Mouse (Mus musculus) lung, embryonic 15.5 days (tissue): ENCODE measurements at regions not wholly inside any gene's neighbourhood (a gene's known extent, or its start where the extent isn't known, plus 50 kb on each side); places are given as distances from the start of the nearest gene placed in this dataset.

ENCODE experiments used
- ATAC-seq: fragments of 200-750 bp; cut with Nextera tagmentation; 2 replicates; pipeline ENCODE4 v1.8.0; 2017; ENCODE audit warnings: moderate number of reproducible peaks, borderline replicate concordance; ENCODE audit not compliant: low FRiP score, low TSS enrichment; ENCODE audit errors: extremely low read depth
- H3K27ac ChIP-seq: fragments of 300-500 bp; sonication (generic); 2 replicates; pipeline ENCODE4 v1.5.1; 2015; ENCODE audit warnings: moderate library complexity, mild to moderate bottlenecking, inconsistent platforms
- H3K27me3 ChIP-seq: fragments of 300-500 bp; sonication (generic); 2 replicates; pipeline ENCODE4 v1.6.1; 2015; ENCODE audit warnings: inconsistent platforms
- H3K36me3 ChIP-seq: fragments of 300-500 bp; sonication (generic); 2 replicates; pipeline ENCODE4 v1.6.1; 2015; ENCODE audit warnings: inconsistent platforms
- H3K4me1 ChIP-seq: fragments of 300-500 bp; sonication (generic); 2 replicates; pipeline ENCODE4 v1.6.1; 2015; ENCODE audit warnings: inconsistent platforms
- H3K4me2 ChIP-seq: fragments of 300-500 bp; sonication (generic); 2 replicates; pipeline ENCODE4 v1.6.1; 2015; ENCODE audit warnings: inconsistent platforms, mild to moderate bottlenecking, moderate library complexity
- H3K4me3 ChIP-seq: fragments of 300-500 bp; sonication (generic); 2 replicates; pipeline ENCODE4 v1.5.1; 2015; ENCODE audit warnings: mild to moderate bottlenecking, inconsistent platforms
- H3K9ac ChIP-seq: fragments of 300-500 bp; sonication (generic); 2 replicates; pipeline ENCODE4 v1.6.1; 2015; ENCODE audit warnings: inconsistent platforms
- H3K9me3 ChIP-seq: fragments of 300-500 bp; sonication (generic); 2 replicates; pipeline ENCODE4 v1.6.1; 2016; ENCODE audit warnings: inconsistent platforms
- WGBS: fragments of 180-500 bp; shearing (Covaris S2); methylation state at CpG from one replicate; pipeline ENCODE4 v1.1.7; 2015; 5-methylcytosine and 5-hydroxymethylcytosine counted together

DNA sequence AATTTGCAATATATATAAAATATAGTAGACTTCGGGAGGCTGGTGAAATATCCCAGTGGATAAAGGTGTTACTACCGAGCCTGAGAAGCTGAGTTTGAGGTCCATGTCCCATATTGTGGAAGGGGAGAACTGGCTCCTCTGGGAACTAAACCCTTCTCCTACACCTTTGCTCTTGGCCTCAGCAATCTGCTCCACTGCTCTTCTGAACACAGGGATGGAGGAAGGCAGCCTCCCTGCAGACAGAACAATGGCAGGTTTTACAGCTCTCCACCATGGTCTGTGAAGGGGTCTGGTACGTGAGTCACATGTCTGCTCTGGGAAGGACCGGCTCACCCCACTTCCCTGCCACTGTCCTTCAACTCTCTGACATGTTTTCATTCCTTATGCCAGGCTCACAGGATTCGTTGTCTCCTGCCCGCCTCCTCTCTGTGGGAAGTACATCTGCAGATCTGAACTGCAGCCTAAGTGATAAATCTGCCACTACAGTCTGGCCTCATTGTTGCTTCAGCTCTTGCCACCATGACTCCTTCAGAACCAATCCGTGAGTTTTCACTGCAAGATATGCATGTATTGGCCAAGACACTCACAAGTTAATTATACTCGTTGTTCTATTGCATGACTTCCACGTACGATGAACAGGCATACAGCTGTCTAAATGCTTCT is 220.0 kb upstream of the Gm9767 start:
- Histone ChIP-seq H3K9ac (no peak overlapping the region), H3K27ac (no peak overlapping the region), H3K36me3 (no peaks in the 10 kb centered on the region), H3K4me2 (no peak overlapping the region), H3K4me1 (no peaks in the 10 kb centered on the region), H3K27me3 (no peaks in the 10 kb centered on the region), H3K9me3 (no peaks in the 10 kb centered on the region), H3K4me3 (no peak overlapping the region)
- no peak for ATAC-seq
- 62% methylated on average over 10 of the region's 10 CpGs for WGBS

DNA sequence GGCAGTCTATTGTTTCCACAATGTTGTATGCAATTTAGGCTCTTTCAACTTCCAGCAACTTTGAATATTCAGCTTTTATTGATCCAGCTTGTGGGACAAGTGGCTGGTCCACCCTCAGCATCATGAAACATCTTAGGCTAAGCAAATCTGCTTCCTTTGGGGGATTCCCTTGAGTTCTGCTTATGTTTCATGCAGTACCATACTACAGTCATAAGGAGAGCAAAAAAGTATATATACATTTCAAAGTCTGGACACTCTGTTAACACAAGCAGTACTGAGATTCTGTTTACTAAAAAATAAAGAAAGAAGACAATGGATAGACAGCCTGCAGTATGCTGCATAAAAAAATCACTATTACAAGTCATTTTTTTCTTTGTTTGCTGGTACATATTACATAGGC is 233.7 kb upstream of the Gm9767 start:
- no peak for ATAC-seq
- H3K4me1 ChIP-seq, result no peaks in the 10 kb centered on the region

DNA sequence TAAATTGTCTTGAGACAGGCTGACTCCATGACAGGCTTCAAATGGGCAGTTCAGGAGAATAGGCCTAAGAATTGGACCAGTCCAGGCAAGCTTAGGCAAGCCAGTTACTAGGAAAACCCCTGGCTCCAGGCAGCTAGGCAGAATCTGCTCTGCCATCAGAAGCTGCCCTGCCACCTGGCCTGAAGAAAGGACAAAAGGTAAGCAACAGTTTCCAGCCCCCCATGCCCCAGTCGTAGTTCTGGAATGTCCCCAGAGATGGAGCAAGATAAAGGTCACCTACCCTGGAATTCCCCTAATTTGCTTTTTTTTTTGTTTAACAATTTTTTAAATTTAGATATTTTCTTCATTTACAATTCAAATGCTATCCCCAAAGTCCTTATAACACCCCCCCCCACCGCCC is 248.8 kb upstream of the Gm9767 start:
- H3K4me2 ChIP-seq, result no peak overlapping the region
- 59% methylated on average over 2 of the region's 2 CpGs for WGBS
- H3K36me3 ChIP-seq, result no peaks in the 10 kb centered on the region
- no peak overlapping the region for H3K9ac ChIP-seq
- no peak for ATAC-seq
- H3K27me3 ChIP-seq, result no peaks in the 10 kb centered on the region
- H3K4me3 ChIP-seq, result no peak overlapping the region
- H3K27ac ChIP-seq, result no peak overlapping the region
- H3K4me1 ChIP-seq, result no peaks in the 10 kb centered on the region
- no peaks in the 10 kb centered on the region for H3K9me3 ChIP-seq

More for the DNA sequence above, 233.7 kb upstream of the Gm9767 start:
- no peak overlapping the region for H3K4me3 ChIP-seq
- no peak overlapping the region for H3K27ac ChIP-seq
- no peaks in the 10 kb centered on the region for H3K9me3 ChIP-seq
- H3K27me3 ChIP-seq, result no peaks in the 10 kb centered on the region
- H3K9ac ChIP-seq, result no peak overlapping the region
- no peaks in the 10 kb centered on the region for H3K36me3 ChIP-seq
- H3K4me2 ChIP-seq, result no peak overlapping the region

DNA sequence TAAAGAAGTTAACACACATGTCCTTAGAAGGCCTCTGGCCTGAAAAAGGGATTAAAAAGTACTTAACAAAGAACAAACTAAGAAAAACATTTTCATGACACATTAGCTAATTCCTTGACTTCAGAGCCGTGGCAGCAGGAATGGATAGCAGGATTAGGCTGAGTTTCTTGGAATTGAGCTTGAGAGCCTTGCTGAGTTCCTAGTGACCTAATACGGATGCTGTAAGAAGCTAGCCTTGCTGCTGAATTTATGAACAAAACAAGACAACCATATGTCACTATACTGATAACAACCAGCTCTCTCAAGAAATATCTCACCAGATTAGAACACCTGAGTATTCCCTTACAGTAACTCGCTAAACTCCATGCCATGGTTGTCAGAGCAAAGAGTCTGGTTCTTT is 268.2 kb upstream of the Smlr1 start:
- Histone ChIP-seq H3K4me3 (no peak overlapping the region), H3K9me3 (no peaks in the 10 kb centered on the region), H3K27ac (no peak overlapping the region), H3K36me3 (no peaks in the 10 kb centered on the region), H3K4me1 (no peaks in the 10 kb centered on the region), H3K27me3 (no peaks in the 10 kb centered on the region), H3K4me2 (no peak overlapping the region), H3K9ac (no peak overlapping the region)
- ATAC-seq, result no peak
- WGBS, result 65% methylated on average over 3 of the region's 3 CpGs

DNA sequence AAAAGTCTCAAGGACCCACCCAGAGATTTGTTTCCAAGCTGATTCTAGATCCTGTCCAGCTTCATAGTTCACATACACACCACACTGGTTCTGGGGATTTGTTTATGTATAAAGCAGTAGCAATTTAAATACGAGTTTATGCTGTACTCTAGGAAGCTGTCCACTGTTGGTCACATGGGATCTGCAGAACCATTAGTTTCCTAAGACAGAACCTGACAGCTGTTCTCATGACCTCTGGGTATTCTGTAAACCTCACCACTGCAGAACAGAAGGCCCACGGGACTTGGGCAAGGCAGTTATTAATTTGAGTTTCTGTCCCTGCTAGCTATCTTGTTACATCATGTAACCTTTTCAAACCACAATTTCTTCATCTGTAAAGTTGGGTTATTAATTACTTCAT is 265.4 kb upstream of the Smlr1 start:
- no peaks in the 10 kb centered on the region for H3K9me3 ChIP-seq
- 53% methylated on average over 2 of the region's 2 CpGs for WGBS
- ATAC-seq, result no peak
- H3K27me3 ChIP-seq, result no peaks in the 10 kb centered on the region
- no peak overlapping the region for H3K4me3 ChIP-seq
- H3K9ac ChIP-seq, result no peak overlapping the region
- no peak overlapping the region for H3K4me2 ChIP-seq
- H3K36me3 ChIP-seq, result no peaks in the 10 kb centered on the region
- H3K27ac ChIP-seq, result no peak overlapping the region
- H3K4me1 ChIP-seq, result no peaks in the 10 kb centered on the region

DNA sequence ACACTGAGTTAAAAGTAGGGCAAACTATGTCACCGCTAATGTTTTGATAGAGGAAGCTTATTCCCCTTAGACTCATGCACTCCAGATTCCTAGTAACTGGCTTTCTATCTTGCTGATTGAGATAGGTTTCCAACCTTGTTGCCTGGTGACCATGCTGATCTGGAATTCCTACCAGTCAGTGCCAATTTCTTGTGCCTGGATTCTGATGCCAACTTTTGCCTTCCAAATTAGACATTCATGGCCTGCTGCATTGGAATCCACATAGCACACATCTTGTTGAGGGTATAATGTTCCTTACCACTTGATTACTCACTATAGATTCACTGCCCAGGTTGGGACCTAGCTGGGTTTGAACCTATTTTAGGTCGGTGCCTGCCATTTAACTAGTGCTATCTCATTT is 262.8 kb upstream of the Smlr1 start:
- WGBS, result 94% methylated on average over 2 of the region's 2 CpGs
- H3K9ac ChIP-seq, result no peak overlapping the region

DNA sequence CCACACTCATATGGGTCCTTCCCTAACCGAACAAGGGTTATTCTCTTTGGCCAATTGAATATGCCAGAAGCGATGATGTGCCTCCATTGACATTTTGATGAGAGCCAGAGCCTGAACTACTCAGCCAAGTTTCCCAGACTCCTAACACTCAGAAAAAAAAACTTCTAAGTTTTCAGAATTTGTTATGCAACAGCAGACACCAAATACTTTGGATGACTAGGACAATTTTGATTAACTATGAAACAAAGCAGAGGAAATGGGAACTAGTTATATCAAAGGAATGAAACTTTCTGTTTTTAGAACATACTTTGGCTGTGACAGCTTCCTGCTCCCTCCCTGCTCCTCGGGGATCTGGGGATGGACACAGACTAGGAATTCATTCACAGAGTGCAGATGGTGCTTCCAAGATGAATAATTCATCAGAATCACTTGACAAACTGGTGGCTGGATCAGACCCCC is 254.3 kb upstream of the Smlr1 start:
- Histone ChIP-seq H3K36me3 (no peaks in the 10 kb centered on the region), H3K4me2 (no peak overlapping the region), H3K4me1 (no peaks in the 10 kb centered on the region), H3K27ac (no peak overlapping the region), H3K4me3 (no peak overlapping the region), H3K9me3 (no peaks in the 10 kb centered on the region), H3K27me3 (no peaks in the 10 kb centered on the region), H3K9ac (no peak overlapping the region)
- WGBS, result 57% methylated on average over 3 of the region's 3 CpGs
- peak; percentile 46; the same call in 1 of the 2 replicates for ATAC-seq

More for the DNA sequence above, 262.8 kb upstream of the Smlr1 start:
- no peak for ATAC-seq
- Histone ChIP-seq H3K4me1 (no peaks in the 10 kb centered on the region), H3K9me3 (no peaks in the 10 kb centered on the region), H3K36me3 (no peaks in the 10 kb centered on the region), H3K27ac (no peak overlapping the region), H3K4me2 (no peak overlapping the region), H3K4me3 (no peak overlapping the region), H3K27me3 (no peaks in the 10 kb centered on the region)

DNA sequence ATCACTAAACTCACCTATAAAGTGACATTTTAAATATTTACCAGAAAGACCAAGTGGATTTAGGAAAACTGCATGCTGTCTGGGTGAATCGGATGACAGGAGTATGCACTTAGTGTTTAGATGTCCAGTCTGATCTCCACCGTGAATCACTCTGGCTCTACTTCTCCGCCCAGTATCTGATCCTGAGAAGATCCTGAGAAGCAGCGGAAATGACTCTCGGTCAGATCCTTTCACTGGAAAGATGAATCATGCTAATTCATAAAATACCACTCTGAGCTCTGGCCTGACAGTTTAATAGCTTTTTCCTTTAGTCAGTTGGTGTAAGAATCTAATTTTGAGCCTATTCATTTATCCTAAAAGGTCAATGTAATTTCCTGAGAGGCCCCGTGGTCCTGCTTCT is 252.6 kb upstream of the Smlr1 start:
- H3K9ac ChIP-seq, result no peak overlapping the region
- 56% methylated on average over 6 of the region's 6 CpGs for WGBS
- no peaks in the 10 kb centered on the region for H3K27me3 ChIP-seq
- no peaks in the 10 kb centered on the region for H3K4me1 ChIP-seq
- no peak for ATAC-seq
- no peak overlapping the region for H3K4me3 ChIP-seq
- H3K9me3 ChIP-seq, result no peaks in the 10 kb centered on the region
- H3K36me3 ChIP-seq, result no peaks in the 10 kb centered on the region
- no peak overlapping the region for H3K27ac ChIP-seq
- no peak overlapping the region for H3K4me2 ChIP-seq

DNA sequence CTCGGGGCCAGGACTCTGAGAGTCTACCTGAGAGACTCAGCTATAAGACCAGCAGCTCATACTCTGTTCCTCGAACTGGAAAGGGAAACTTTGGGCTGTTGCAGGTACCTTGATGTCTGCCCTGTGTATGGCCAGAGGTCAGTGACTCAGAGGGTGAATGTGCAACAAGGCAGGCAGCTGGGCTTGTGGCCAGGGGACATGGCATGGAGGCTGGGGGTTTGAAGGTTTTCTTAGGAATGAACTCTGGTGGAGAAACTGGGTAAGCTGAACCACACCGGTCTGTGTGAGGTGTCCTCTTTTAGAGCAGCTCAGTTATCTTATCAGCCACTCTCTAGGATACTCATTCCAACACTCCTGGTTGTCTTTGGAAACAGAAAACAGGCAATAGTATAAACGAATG is 251.9 kb upstream of the Smlr1 start:
- H3K27ac ChIP-seq, result no peak overlapping the region
- H3K27me3 ChIP-seq, result no peaks in the 10 kb centered on the region
- WGBS, result 44% methylated on average over 4 of the region's 4 CpGs
- ATAC-seq, result no peak
- no peak overlapping the region for H3K4me2 ChIP-seq
- H3K4me1 ChIP-seq, result no peaks in the 10 kb centered on the region
- no peak overlapping the region for H3K9ac ChIP-seq
- no peaks in the 10 kb centered on the region for H3K36me3 ChIP-seq
- no peak overlapping the region for H3K4me3 ChIP-seq
- H3K9me3 ChIP-seq, result no peaks in the 10 kb centered on the region

DNA sequence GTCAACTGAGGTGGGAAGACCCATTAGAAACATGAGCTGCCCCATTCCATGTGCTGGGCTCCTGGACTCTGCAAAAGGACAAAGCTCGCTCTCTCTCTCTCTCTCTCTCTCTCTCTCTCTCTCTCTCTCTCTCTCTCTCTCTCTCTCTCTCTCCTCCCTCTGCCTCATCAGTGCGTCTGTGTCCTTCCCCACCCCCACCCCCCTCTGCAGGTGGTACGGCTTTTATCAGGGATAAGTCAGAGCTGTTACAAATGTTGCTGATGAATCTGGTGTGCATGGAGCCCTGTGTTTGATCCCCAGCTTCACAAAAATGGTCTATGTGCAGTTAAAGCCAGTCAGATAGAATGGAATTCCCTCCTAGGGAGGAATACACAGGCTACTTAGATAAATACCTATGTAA is 247.8 kb upstream of the Smlr1 start:
- Histone ChIP-seq H3K27ac (no peak overlapping the region), H3K4me2 (no peak overlapping the region), H3K9ac (no peak overlapping the region), H3K36me3 (no peaks in the 10 kb centered on the region), H3K4me3 (no peak overlapping the region), H3K27me3 (no peaks in the 10 kb centered on the region), H3K9me3 (no peaks in the 10 kb centered on the region), H3K4me1 (no peaks in the 10 kb centered on the region)
- WGBS, result 28% methylated on average over 3 of the region's 3 CpGs
- ATAC-seq, result no peak

DNA sequence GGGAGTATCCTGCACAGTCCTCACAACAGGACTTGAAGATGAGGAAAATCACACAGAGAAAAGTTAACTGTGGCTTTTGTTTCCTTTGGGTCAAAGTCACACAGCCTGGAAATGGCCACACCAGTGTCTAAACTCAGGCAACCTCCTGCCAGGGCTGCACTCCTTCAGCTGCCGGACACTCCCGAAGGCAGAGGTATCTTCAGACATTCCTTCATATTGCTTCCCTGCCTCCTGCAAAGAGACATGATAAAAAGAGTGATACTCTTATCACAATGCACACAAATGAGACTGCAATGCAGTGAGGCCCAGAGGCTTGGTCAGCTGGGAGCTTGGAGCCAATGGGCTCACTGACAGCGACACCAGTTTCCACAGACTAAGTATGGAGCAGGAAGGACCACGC is 243.4 kb upstream of the Smlr1 start:
- Histone ChIP-seq H3K27me3 (no peaks in the 10 kb centered on the region), H3K4me1 (no peaks in the 10 kb centered on the region), H3K4me2 (no peak overlapping the region), H3K36me3 (no peaks in the 10 kb centered on the region), H3K9me3 (no peaks in the 10 kb centered on the region), H3K4me3 (no peak overlapping the region), H3K9ac (no peak overlapping the region), H3K27ac (no peak overlapping the region)
- 93% methylated on average over 4 of the region's 4 CpGs for WGBS
- no peak for ATAC-seq

DNA sequence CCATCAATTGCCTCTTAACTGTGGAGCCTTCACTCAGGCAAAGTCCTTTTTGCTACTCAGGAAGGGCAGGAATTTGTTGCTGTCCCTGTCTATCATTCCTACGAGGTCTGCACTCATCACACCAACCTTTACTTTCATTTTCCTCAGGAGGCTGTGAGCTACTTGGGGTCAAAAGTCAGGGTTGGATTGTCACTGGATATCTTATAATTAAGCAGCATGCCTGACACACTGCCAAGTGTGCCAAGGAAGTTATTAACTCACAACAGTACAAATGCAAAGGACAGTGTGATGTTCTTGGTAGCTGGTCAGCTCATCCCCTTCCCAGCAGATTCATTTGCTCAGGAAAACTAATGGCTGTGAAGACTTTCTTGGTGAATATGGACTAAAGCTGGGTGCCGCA is 241.7 kb upstream of the Smlr1 start:
- H3K4me3 ChIP-seq, result no peak overlapping the region
- H3K4me2 ChIP-seq, result no peak overlapping the region
- ATAC-seq, result no peak
- no peak overlapping the region for H3K27ac ChIP-seq
- 67% methylated on average over 2 of the region's 2 CpGs for whole genome bisulfite sequencing
- no peaks in the 10 kb centered on the region for H3K4me1 ChIP-seq
- H3K36me3 ChIP-seq, result no peaks in the 10 kb centered on the region
- H3K9ac ChIP-seq, result no peak overlapping the region
- H3K27me3 ChIP-seq, result no peaks in the 10 kb centered on the region
- no peaks in the 10 kb centered on the region for H3K9me3 ChIP-seq

DNA sequence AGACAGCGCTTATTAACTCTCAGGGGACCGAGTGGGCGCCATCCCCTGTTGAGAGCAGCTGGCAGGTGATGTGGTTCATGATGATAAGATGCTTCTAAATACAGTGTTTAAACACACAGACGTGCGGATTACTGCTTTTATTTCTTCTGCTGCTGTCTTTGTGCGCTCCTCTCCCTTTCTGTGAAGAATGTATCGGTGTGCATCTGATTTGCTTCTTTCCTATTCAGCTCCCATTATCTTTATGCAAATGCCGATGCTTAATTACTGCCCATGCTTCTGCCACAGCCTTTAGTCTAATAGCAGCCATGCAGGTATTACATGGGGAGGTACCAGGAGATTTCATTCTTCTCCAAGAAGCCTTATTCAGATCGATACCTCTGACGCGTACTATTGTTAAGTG is 240.6 kb upstream of the Smlr1 start:
- 80% methylated on average over 11 of the region's 11 CpGs for WGBS
- Histone ChIP-seq H3K4me2 (no peak overlapping the region), H3K9ac (no peak overlapping the region), H3K27me3 (no peaks in the 10 kb centered on the region), H3K9me3 (no peaks in the 10 kb centered on the region), H3K27ac (no peak overlapping the region), H3K4me3 (no peak overlapping the region), H3K4me1 (no peaks in the 10 kb centered on the region), H3K36me3 (no peaks in the 10 kb centered on the region)
- no peak for ATAC-seq
